Mouse (Mus musculus): ENCODE measurements at regions not wholly inside any gene's neighbourhood (a gene's known extent, or its start where the extent isn't known, plus 50 kb on each side); places are given as distances from the start of the nearest gene placed in this dataset.

DNA sequence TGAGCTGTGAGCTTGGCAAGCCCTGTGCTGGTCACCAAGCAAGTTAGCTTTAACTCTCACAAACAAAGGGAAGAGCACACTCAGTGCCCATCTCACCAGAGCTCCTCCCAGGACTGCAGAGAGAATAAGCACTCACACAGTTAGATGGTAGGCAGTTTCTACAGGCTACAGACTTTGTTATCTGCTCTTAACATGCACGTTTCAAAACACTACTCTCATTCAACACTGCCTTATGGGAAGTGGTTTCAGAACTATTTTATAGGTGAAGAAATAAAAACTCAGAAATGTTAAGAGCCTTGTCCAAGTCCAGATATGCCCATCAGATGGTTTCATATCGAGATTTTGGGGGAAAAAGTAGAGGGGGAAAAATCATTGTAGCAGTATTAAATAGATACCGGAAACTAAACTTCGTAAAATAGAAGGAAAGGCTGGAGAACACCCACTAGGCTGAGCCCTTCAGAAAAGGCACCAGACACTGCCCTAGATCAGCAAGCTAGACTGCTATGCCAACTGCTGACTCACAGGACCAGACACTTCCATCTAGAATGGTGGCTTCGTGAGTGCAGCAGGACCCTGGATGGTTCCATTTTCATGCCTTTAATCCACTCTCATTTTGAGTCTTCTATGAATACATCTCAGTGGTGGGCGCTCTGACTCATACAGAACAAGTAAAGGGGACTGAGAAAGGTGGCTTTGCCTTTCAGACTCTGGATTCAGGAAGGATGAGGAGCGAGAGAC lies 51.3 kb upstream of the Serbp1 start:
- no peak for DNase-seq (ENCODE audit: low spot score in 2 of 2)

DNA sequence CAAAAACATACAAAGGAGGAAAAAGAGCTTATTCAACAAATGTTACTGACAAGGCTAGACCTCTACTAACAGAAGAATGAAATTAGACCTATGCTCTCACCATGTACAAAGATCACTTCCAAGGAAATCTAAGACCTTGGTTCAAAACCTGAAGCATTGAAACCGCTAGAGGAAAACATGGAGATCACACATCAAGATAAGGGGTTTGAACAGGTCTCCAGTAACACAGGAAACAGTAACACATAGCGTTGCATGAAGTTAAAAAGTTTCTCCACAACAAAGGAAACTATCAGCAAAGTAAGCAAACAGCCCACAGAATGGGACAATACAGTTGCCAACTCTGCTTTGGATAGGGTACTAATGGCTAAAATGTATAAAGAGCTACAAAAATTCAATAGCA lies 53.3 kb upstream of the Serbp1 start:
- DNase-seq (ENCODE audit: low spot score in 2 of 2) = no peak

- DNase-seq (ENCODE audit: low spot score in 2 of 2) = no peak
Observed at GRCm38 (mm10) chr6:67183481-67184215, 54.3 kb upstream of the Serbp1 start.

DNA sequence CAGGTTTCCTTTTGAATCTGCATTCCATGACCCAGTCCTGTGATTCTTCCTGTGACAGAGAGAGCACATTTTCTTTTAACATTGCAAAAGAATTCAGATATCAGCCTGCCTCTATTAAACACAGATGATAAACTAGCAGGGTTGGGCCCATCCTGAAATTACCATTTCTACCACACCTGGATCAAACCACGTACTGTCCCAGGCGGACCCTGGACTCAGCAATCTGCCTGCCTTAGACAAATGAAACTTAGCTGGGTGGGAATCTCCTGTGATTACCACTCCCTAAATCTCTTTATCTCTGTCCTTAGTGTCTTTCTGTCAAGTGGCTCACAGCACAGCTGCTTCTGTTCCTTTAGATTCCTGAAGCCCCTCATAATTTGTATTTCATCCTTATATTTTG lies 55.5 kb upstream of the Serbp1 start:
- no peak for DNase-seq (ENCODE audit: low spot score in 2 of 2)

GRCm38 (mm10) chr6:67181459-67181858 lies 56.5 kb upstream of the Serbp1 start:
- no peak for DNase-seq (ENCODE audit: low spot score in 2 of 2)

DNA sequence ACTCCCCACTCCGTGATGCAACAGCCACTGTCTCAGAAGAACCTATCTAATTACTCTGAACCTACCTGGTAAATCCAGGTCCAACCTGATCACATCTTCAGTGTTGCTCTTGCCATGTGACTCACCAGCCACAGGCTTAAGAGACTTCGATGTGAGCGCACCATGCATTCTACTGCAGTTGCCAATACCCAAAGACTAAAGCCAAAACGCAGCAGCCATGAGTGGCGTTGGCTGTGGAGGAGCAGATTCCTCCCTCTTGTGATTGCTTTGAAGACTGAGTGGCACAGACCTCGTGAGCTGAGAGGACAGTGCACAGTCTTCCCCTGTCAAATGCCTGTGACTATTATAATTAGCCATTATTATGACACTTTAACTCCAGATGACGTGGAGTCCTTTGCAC lies 58.6 kb upstream of the Serbp1 start:
- DNase-seq (ENCODE audit: low spot score in 2 of 2) = no peak

DNA sequence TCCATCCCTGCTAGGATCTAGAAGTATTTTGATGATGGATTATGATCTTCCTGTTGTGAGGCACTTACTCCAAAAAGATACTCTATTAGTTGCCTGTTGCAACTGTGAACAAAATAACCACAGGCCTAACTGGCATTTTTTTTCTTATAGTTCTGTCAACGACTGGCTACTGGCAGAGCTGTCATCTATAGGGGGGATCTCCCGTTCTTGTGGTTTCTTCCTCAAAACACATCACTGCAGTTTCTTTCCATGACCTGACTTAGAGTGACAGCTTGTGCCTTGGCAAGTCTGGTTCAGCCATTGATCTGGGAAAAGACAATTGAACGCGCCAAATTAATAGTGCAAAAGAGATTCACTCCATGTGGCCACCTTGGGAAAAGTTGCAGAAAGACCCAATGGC lies 59.4 kb upstream of the Serbp1 start:
- DNase-seq (ENCODE audit: low spot score in 2 of 2) = no peak

- DNase-seq (ENCODE audit: low spot score in 2 of 2) = peak in 1 of 2 experiments; percentile 51
Observed at GRCm38 (mm10) chr6:67178101-67178500, 59.9 kb upstream of the Serbp1 start.

DNA sequence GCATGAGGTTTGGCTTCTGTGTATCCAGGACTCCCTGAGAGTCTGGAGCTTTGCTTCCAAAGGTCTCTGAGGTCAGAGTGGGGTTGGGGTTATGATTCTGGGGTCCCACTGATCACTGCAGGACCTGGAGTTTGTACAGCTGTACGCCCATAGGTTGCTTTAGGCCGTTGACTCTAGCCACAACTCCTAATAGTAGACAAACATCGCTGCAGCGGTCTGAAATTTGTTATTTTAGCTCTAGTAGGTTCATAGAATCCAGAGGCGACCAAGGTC lies 67.4 kb upstream of the Serbp1 start:
- no peak for DNase-seq (ENCODE audit: low spot score in 2 of 2)

GRCm38 (mm10) chr6:67169873-67170673 lies 67.9 kb upstream of the Serbp1 start:
- peak in 1 of 2 experiments; percentile 61 for DNase-seq (ENCODE audit: low spot score in 2 of 2)

GRCm38 (mm10) chr6:67168803-67169202 lies 69.2 kb upstream of the Serbp1 start:
- no peak for DNase-seq (ENCODE audit: low spot score in 2 of 2)

DNA sequence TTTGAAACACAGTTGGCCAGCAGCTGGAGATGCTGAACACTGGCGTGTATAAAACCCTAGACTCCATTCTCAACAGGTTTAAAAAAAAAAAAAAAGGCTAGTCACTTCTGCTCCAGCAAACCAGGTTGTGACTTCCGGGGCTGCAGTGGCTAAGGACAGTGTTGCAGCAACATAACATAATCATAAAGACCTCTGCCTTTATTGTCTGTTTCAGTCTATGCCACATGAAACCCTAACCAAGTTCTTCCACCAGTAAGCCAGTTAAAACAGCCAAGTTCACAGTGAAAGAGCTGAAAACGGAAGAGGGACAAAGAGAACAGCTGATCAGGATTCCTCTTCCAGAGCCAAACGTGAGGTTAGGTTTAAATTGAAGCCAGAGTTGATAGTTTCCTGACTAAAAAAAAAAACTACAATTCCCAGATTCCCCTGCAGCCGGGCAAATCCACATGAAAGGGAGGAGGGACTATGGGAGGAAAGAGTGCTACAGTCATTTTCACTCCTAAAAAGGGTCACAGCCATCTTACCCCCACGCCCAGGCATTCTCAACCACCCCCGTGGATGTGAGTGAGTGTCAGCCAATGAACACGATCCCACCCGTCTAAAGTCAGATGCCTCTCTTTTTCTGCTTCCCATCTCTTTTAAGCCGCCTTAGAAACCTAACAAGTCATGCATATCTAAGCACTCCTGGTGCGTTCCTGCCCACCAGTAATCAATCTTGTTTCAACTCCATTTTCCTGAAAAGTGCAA lies 69.8 kb upstream of the Serbp1 start:
- peak in 1 of 2 experiments; percentile 40 for DNase-seq (ENCODE audit: low spot score in 2 of 2)

- no peak for DNase-seq (ENCODE audit: low spot score in 2 of 2)
Observed at GRCm38 (mm10) chr6:67165091-67165490, 72.9 kb upstream of the Serbp1 start.

- DNase-seq (ENCODE audit: low spot score in 2 of 2) = no peak
Observed at GRCm38 (mm10) chr6:67163947-67164346, 74.0 kb upstream of the Serbp1 start.

GRCm38 (mm10) chr6:67162814-67163213 lies 75.2 kb upstream of the Serbp1 start:
- peak in 1 of 2 experiments; percentile 27 for DNase-seq (ENCODE audit: low spot score in 2 of 2)

- peak; percentile 49 to 75 for DNase-seq (ENCODE audit: low spot score in 2 of 2)
Observed at GRCm38 (mm10) chr6:67161610-67162009, 76.4 kb upstream of the Serbp1 start.

GRCm38 (mm10) chr6:67160564-67160963 lies 77.4 kb upstream of the Serbp1 start:
- DNase-seq (ENCODE audit: low spot score in 2 of 2) = peak in 1 of 2 experiments; percentile 17

DNA sequence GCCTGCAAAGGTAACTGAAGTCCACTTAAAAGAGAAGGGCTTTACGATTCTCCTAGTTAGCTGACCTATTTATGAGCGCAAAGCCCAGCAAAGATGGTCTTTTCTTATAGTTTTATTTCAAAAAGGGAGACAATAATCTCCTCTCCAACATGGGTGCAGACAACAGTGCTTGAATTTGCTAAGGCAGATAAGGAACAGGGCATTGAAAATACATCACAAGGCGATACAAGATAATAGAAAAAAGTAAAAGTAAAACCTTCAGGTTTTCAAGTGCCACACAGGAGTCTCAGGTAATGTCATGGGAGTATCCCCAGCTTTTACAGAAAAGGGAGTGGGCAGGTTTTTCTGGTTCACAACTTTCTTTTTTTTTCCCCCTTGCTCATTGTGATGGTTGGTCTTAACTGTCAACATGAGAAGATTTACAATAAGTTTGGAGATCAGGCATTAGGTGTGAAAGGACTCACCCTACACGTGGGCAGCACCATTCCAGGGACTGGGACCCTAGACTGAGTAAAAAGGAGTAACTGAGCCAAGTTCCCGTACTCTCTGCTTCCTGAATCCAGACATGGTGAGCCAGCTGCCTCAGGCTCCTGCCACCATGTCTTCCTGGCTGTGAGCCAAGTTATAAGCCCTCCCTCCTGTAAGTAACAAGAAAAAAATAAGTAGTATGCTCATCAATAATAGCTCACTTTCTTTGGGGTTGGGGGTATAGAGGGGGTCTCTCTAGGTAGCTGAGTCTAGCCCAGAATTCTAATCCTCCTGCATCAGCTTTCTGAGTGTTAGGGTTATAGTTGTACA lies 78.1 kb upstream of the Serbp1 start:
- peak in 1 of 2 experiments; percentile 28 for DNase-seq (ENCODE audit: low spot score in 2 of 2)

DNA sequence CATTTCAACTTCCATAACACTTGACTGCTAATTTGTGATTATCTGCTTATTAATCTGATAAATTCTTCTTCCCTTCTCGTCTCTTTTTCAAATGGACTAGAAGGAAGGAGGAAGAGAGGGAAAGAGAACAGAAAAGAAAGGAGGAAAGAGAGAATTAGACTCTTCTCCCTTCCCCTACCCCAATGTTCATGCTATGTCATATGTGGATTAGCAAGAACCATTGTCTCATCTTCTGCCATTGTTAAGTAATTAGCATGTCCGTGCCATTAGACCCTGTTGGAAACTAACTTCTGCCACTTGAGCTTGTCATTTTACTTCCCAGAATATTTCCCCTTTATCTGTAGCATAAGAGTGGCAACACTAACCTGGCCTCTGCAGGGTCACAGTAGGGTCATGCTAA lies 78.8 kb upstream of the Serbp1 start:
- no peak for DNase-seq (ENCODE audit: low spot score in 2 of 2)

DNA sequence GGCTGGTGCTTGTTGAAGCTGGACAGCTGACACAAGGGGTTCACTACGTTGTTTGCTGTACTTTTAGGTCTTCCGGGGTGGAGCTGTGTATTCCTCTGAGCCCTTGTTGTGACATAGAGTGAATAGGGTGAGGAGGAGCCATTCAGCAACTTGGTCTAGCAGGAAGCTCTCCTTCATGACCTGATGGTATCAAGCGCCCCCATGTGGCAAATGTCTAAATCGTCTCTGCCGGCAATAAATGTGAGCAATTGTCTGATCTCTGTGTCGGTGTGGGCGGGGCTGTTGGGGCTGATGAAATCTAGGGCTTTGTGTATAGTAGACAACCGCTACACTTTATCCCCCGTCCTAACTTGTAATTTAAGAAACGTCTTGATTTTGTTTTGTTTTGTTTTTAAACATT lies 79.2 kb upstream of the Serbp1 start:
- DNase-seq (ENCODE audit: low spot score in 2 of 2) = peak; percentile 81 to 93

DNA sequence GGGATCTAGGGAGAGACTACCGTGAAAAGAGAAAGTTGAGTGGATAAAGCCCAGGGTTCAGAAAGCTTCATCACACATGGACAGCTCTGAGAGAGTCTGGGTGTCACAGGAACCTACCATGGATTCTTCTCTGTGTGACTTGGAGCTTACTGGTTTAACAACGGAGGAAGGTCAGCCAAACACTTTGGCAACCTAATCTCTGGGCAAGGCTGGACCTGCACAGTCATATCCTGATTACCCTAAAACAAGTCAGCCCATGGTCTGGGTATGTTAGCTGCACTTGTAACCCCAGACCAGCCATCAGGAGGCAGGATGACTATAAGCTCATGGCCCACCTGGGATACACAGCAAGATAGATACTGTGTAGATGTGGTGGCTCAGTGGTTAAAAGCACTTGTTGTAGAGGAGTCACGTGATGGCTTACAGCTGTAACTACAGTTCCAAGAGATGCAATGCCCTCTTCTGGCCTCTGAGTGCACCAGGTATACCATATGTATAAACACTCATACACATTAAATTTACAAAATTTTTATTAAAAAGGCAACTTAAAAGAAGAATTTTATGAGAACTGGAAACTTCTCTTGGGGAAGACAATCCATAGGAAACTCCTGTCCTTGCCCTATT lies 85.0 kb upstream of the Serbp1 start:
- DNase-seq (ENCODE audit: low spot score in 2 of 2) = no peak

All from spleen, postnatal 10 days (tissue).